Mouse (Mus musculus): ENCODE results near the gene Hmcn1. TPM values are rescaled to one million over a fixed set of nuclear protein-coding genes. Genes with fewer than 3 reads are reported as not detected.

Gene Hmcn1
- polyA plus RNA-seq, 1 experiment: 0.92 TPM

- Histone ChIP-seq H3K4me3 (ENCODE audit: control insufficient read depth, insufficient read depth, low read length) (no peak overlapping the region), H3K4me1 (replicated peaks; ENCODE audit: control insufficient read depth, insufficient read depth, low read length) (no peaks in the 10 kb centered on the region), H3K27ac (ENCODE audit: control insufficient read depth, insufficient read depth, low read length) (no peak overlapping the region), H3K36me3 (ENCODE audit: control insufficient read depth, insufficient read depth, low read length) (no peaks in the 10 kb centered on the region), H3K27me3 (ENCODE audit: control insufficient read depth, insufficient read depth, low read length) (no peaks in the 10 kb centered on the region)
- DNase-seq: no peak
- 96% methylated on average over 3 of the region's 3 CpGs for WGBS
- TF ChIP-seq CTCF (IDR thresholded peaks at IDR 0.05; ENCODE audit: borderline replicate concordance, control insufficient read depth, extremely low read depth, insufficient read depth, low read length, poor library complexity): no peak
- TF ChIP-seq POLR2A (IDR thresholded peaks at IDR 0.05; ENCODE audit: control insufficient read depth, extremely low read depth, insufficient read depth, low read length, poor library complexity): no peak
These were observed 14.6 kb downstream of the Hmcn1 start for GRCm38 (mm10) chr1:150978651-150979050.

- no peak for DNase-seq
- no peak overlapping the region for H3K4me3 ChIP-seq (ENCODE audit: control insufficient read depth, insufficient read depth, low read length)
- 33% methylated on average over 2 of the region's 2 CpGs for WGBS
- TF ChIP-seq CTCF (IDR thresholded peaks at IDR 0.05; ENCODE audit: borderline replicate concordance, control insufficient read depth, extremely low read depth, insufficient read depth, low read length, poor library complexity) (no peak), POLR2A (IDR thresholded peaks at IDR 0.05; ENCODE audit: control insufficient read depth, extremely low read depth, insufficient read depth, low read length, poor library complexity) (no peak)
- no peaks in the 10 kb centered on the region for H3K27me3 ChIP-seq (ENCODE audit: control insufficient read depth, insufficient read depth, low read length)
- no peaks in the 10 kb centered on the region for H3K36me3 ChIP-seq (ENCODE audit: control insufficient read depth, insufficient read depth, low read length)
- H3K27ac ChIP-seq (ENCODE audit: control insufficient read depth, insufficient read depth, low read length): no peak overlapping the region
- no peaks in the 10 kb centered on the region for H3K4me1 ChIP-seq (replicated peaks; ENCODE audit: control insufficient read depth, insufficient read depth, low read length)
These were observed 17.0 kb downstream of the Hmcn1 start for GRCm38 (mm10) chr1:150976263-150976662.

- Histone ChIP-seq H3K4me1 (replicated peaks; ENCODE audit: control insufficient read depth, insufficient read depth, low read length) (no peaks in the 10 kb centered on the region), H3K36me3 (ENCODE audit: control insufficient read depth, insufficient read depth, low read length) (no peaks in the 10 kb centered on the region), H3K27me3 (ENCODE audit: control insufficient read depth, insufficient read depth, low read length) (no peaks in the 10 kb centered on the region), H3K4me3 (ENCODE audit: control insufficient read depth, insufficient read depth, low read length) (no peak overlapping the region), H3K27ac (ENCODE audit: control insufficient read depth, insufficient read depth, low read length) (no peak overlapping the region)
- WGBS: 90% methylated on average over 5 of the region's 5 CpGs
- TF ChIP-seq CTCF (IDR thresholded peaks at IDR 0.05; ENCODE audit: borderline replicate concordance, control insufficient read depth, extremely low read depth, insufficient read depth, low read length, poor library complexity): no peak
- TF ChIP-seq POLR2A (IDR thresholded peaks at IDR 0.05; ENCODE audit: control insufficient read depth, extremely low read depth, insufficient read depth, low read length, poor library complexity): no peak
- no peak for DNase-seq
These were observed 33.7 kb downstream of the Hmcn1 start for GRCm38 (mm10) chr1:150959486-150960074.

GRCm38 (mm10) chr1:150951004-150951403 is 42.2 kb downstream of the Hmcn1 start:
- Histone ChIP-seq H3K27me3 (ENCODE audit: control insufficient read depth, insufficient read depth, low read length) (no peaks in the 10 kb centered on the region), H3K4me1 (replicated peaks; ENCODE audit: control insufficient read depth, insufficient read depth, low read length) (no peaks in the 10 kb centered on the region), H3K27ac (ENCODE audit: control insufficient read depth, insufficient read depth, low read length) (no peak overlapping the region), H3K4me3 (ENCODE audit: control insufficient read depth, insufficient read depth, low read length) (no peak overlapping the region), H3K36me3 (ENCODE audit: control insufficient read depth, insufficient read depth, low read length) (no peaks in the 10 kb centered on the region)
- no peak for DNase-seq
- no peak for TF ChIP-seq POLR2A (IDR thresholded peaks at IDR 0.05; ENCODE audit: control insufficient read depth, extremely low read depth, insufficient read depth, low read length, poor library complexity)
- WGBS: 95% methylated on average over 5 of the region's 5 CpGs

- no peak for TF ChIP-seq POLR2A (IDR thresholded peaks at IDR 0.05; ENCODE audit: control insufficient read depth, extremely low read depth, insufficient read depth, low read length, poor library complexity)
- TF ChIP-seq CTCF (IDR thresholded peaks at IDR 0.05; ENCODE audit: borderline replicate concordance, control insufficient read depth, extremely low read depth, insufficient read depth, low read length, poor library complexity): no peak
- no peaks in the 10 kb centered on the region for H3K36me3 ChIP-seq (ENCODE audit: control insufficient read depth, insufficient read depth, low read length)
- WGBS: 81% methylated on average over 3 of the region's 3 CpGs
- no peak overlapping the region for H3K4me3 ChIP-seq (ENCODE audit: control insufficient read depth, insufficient read depth, low read length)
- no peak for DNase-seq
- H3K27me3 ChIP-seq (ENCODE audit: control insufficient read depth, insufficient read depth, low read length): no peaks in the 10 kb centered on the region
- H3K4me1 ChIP-seq (replicated peaks; ENCODE audit: control insufficient read depth, insufficient read depth, low read length): no peaks in the 10 kb centered on the region
- H3K27ac ChIP-seq (ENCODE audit: control insufficient read depth, insufficient read depth, low read length): no peak overlapping the region
These were observed 43.2 kb downstream of the Hmcn1 start for GRCm38 (mm10) chr1:150950046-150950445.

GRCm38 (mm10) chr1:150948911-150949310 is 44.3 kb downstream of the Hmcn1 start:
- no peak for DNase-seq
- TF ChIP-seq POLR2A (IDR thresholded peaks at IDR 0.05; ENCODE audit: control insufficient read depth, extremely low read depth, insufficient read depth, low read length, poor library complexity): no peak
- TF ChIP-seq CTCF (IDR thresholded peaks at IDR 0.05; ENCODE audit: borderline replicate concordance, control insufficient read depth, extremely low read depth, insufficient read depth, low read length, poor library complexity): no peak
- no peaks in the 10 kb centered on the region for H3K4me1 ChIP-seq (replicated peaks; ENCODE audit: control insufficient read depth, insufficient read depth, low read length)
- 86% methylated on average over 2 of the region's 2 CpGs for WGBS
- H3K36me3 ChIP-seq (ENCODE audit: control insufficient read depth, insufficient read depth, low read length): no peaks in the 10 kb centered on the region
- H3K27me3 ChIP-seq (ENCODE audit: control insufficient read depth, insufficient read depth, low read length): no peaks in the 10 kb centered on the region
- no peak overlapping the region for H3K4me3 ChIP-seq (ENCODE audit: control insufficient read depth, insufficient read depth, low read length)
- H3K27ac ChIP-seq (ENCODE audit: control insufficient read depth, insufficient read depth, low read length): no peak overlapping the region

GRCm38 (mm10) chr1:150943601-150944000 is 49.6 kb downstream of the Hmcn1 start:
- no peak for DNase-seq
- WGBS: 94% methylated on average over 2 of the region's 2 CpGs

More at GRCm38 (mm10) chr1:150943601-150944000, 49.6 kb downstream of the Hmcn1 start:
- no peak overlapping the region for H3K4me3 ChIP-seq (ENCODE audit: control insufficient read depth, insufficient read depth, low read length)
- no peaks in the 10 kb centered on the region for H3K36me3 ChIP-seq (ENCODE audit: control insufficient read depth, insufficient read depth, low read length)
- H3K27ac ChIP-seq (ENCODE audit: control insufficient read depth, insufficient read depth, low read length): no peak overlapping the region
- H3K4me1 ChIP-seq (replicated peaks; ENCODE audit: control insufficient read depth, insufficient read depth, low read length): no peaks in the 10 kb centered on the region
- TF ChIP-seq CTCF (IDR thresholded peaks at IDR 0.05; ENCODE audit: borderline replicate concordance, control insufficient read depth, extremely low read depth, insufficient read depth, low read length, poor library complexity): no peak
- TF ChIP-seq POLR2A (IDR thresholded peaks at IDR 0.05; ENCODE audit: control insufficient read depth, extremely low read depth, insufficient read depth, low read length, poor library complexity): no peak
- no peaks in the 10 kb centered on the region for H3K27me3 ChIP-seq (ENCODE audit: control insufficient read depth, insufficient read depth, low read length)

Data from thymus, adult 2 months (tissue).